Mouse (Mus musculus) lung, embryonic 14.5 days (tissue): ENCODE measurements around the gene Npas3. TPM values are rescaled to one million over a fixed set of nuclear protein-coding genes. Genes with fewer than 3 reads are reported as not detected.

ENCODE experiments used
- ATAC-seq: fragments of 200-750 bp; cut with Nextera tagmentation; 2 replicates; pipeline ENCODE4 v1.8.0; 2017; ENCODE audit warnings: mild to moderate bottlenecking, moderate TSS enrichment, moderate library complexity; ENCODE audit not compliant: insufficient read depth
- DNase-seq: peaks from one replicate; pipeline ENCODE4 v3.0.0-alpha.2; 2015
- H3K27ac ChIP-seq: fragments of 300-500 bp; sonication (generic); 2 replicates; pipeline ENCODE4 v1.5.1; 2014; ENCODE audit warnings: low read depth, mild to moderate bottlenecking, moderate library complexity
- H3K27me3 ChIP-seq: fragments of 300-500 bp; sonication (generic); 2 replicates; pipeline ENCODE4 v1.6.1; 2014; ENCODE audit warnings: low read length, control low read depth; ENCODE audit not compliant: insufficient read depth
- H3K36me3 ChIP-seq: fragments of 300-500 bp; sonication (generic); 2 replicates; pipeline ENCODE4 v1.6.1; 2014; ENCODE audit warnings: control low read depth; ENCODE audit not compliant: insufficient read depth
- H3K4me1 ChIP-seq: fragments of 300-500 bp; sonication (generic); 2 replicates; pipeline ENCODE4 v1.6.1; 2014; ENCODE audit warnings: antibody characterized with exemption, control low read depth; ENCODE audit not compliant: insufficient read depth
- H3K4me2 ChIP-seq: fragments of 300-500 bp; sonication (generic); 2 replicates; pipeline ENCODE4 v1.6.1; 2014; ENCODE audit warnings: mild to moderate bottlenecking
- H3K4me3 ChIP-seq: fragments of 300-500 bp; sonication (generic); 2 replicates; pipeline ENCODE4 v1.5.1; 2014; ENCODE audit warnings: low read depth, low read length
- H3K9ac ChIP-seq: fragments of 300-500 bp; sonication (generic); 2 replicates; pipeline ENCODE4 v1.6.1; 2014
- H3K9me3 ChIP-seq: fragments of 300-500 bp; sonication (generic); 2 replicates; pipeline ENCODE4 v1.6.1; 2016; ENCODE audit warnings: low read depth, low read length, control low read depth
- CTCF ChIP-seq: IDR thresholded peaks from 2 replicates; pipeline ENCODE4 v1.5.1; 2016; ENCODE audit warnings: antibody characterized with exemption, low read depth
- WGBS: fragments of 180-500 bp; shearing (Covaris S2); extraction: QIAGEN DNeasy Blood & Tissue Kit; methylation state at CpG from one replicate; pipeline ENCODE4 v1.1.7; 2014; 5-methylcytosine and 5-hydroxymethylcytosine counted together
- polyA plus RNA-seq: library from polyadenylated mRNA; unstranded; fragments of >200 nt; fragmentation: Nextera tagmentation; extraction: Ambion mirVana; gene quantifications from 2 replicates; pipeline ENCODE4 v1.2.1, GENCODE M21; 2014

The Npas3 gene
- polyA plus RNA-seq, 1 experiment from 2014 or later: 0.62 TPM

DNA sequence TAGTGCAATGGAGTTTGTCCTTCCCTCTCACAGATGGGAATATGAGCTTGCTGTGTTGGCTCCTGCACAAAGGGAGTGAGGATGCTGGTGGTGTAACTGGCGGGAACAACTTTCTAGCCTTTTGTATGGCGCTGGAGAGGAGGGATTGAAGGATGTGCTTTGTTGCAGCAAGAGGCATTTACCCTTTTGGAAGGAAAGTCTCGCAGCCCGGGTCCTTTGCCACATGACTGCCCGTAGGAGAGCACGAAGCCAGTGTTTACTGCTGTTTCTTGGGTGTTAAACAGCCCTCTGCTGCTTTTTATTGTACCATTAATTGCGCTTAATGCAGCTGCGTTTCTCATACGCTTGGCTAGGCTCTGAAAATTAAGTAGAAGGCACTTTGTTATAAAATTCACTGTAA lies 375.3 kb downstream of the Npas3 start:
- WGBS: 68% methylated on average over 9 of the region's 9 CpGs
- DNase-seq: no peak
- Histone ChIP-seq H3K27me3 (no peaks in the 10 kb centered on the region), H3K9ac (no peak overlapping the region), H3K36me3 (no peaks in the 10 kb centered on the region), H3K27ac (no peak overlapping the region), H3K4me3 (no peak overlapping the region), H3K4me2 (no peak overlapping the region), H3K4me1 (no peaks in the 10 kb centered on the region), H3K9me3 (no peaks in the 10 kb centered on the region)
- no peak for TF ChIP-seq CTCF
- no peak for ATAC-seq

DNA sequence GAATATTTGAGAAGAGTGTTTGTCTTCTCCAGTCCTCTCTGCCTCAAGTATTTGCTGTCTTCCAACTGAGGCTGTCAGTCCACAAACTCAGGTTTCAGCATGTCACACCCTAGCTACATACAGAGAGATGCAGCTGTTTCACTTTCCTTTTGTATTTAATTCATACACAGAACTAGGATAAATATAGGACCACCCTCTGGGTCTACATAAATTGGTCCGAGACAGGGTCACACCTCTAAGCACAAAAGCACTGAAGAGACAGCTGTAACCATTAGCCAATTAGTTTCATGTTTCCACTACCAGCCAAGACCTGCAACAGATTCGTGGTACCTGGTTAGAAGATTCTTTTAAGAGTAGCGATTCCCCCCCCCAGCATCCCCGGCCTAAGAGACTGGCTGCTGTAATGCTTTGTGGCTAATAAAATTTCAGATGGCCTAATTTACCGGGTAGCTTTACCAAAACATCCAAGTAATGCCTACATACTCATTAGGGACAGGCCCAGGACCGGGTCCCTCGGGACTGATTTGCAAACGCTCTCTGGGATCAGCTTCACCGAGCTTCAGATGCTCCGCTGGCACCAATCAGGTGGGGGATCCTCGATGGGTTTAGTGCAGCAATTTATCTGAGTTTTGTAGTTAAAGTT lies 376.0 kb downstream of the Npas3 start:
- Histone ChIP-seq H3K27ac (no peak overlapping the region), H3K9me3 (no peaks in the 10 kb centered on the region), H3K4me1 (no peaks in the 10 kb centered on the region), H3K27me3 (no peaks in the 10 kb centered on the region), H3K4me3 (no peak overlapping the region), H3K36me3 (no peaks in the 10 kb centered on the region), H3K4me2 (no peak overlapping the region), H3K9ac (no peak overlapping the region)
- TF ChIP-seq CTCF: no peak
- ATAC-seq: no peak; the same call in 1 of the 2 replicates
- DNase-seq: no peak
- WGBS: 72% methylated on average over 11 of the region's 11 CpGs

DNA sequence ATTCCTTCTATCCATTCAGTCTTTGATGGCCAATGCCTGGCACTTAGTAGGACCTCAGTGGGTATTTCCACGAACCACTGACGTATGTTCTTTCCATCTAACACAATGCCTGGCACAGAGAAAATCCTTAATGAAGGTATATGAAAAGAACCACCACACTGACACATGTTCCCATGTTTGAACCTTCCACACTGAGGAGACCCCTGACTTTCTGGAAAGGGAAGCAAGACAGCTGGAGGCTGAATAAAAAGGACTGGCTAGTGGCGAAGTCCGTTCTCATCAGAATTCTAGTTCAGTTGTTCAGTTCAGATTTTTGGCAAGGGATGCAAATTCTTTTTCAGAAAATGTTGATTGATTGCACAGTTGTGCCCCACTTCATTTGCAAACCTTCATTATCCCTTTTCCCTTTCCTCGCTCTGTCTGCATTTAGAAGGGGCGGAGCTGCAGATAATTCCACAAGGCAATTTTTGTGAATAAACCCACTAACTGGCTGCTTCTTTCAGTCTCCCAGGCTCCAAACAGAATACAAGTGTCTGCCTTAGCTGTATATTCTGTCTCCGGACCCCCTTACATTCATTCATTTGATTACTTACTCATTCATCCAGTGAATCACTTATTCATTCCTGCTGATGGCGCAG lies 381.1 kb downstream of the Npas3 start:
- H3K9me3 ChIP-seq: no peaks in the 10 kb centered on the region
- no peaks in the 10 kb centered on the region for H3K27me3 ChIP-seq
- H3K27ac ChIP-seq: no peak overlapping the region
- no peaks in the 10 kb centered on the region for H3K4me1 ChIP-seq
- no peak for TF ChIP-seq CTCF
- ATAC-seq: no peak
- DNase-seq: no peak
- no peak overlapping the region for H3K4me2 ChIP-seq
- no peak overlapping the region for H3K4me3 ChIP-seq
- no peak overlapping the region for H3K9ac ChIP-seq
- 69% methylated on average over 8 of the region's 8 CpGs for WGBS
- no peaks in the 10 kb centered on the region for H3K36me3 ChIP-seq

DNA sequence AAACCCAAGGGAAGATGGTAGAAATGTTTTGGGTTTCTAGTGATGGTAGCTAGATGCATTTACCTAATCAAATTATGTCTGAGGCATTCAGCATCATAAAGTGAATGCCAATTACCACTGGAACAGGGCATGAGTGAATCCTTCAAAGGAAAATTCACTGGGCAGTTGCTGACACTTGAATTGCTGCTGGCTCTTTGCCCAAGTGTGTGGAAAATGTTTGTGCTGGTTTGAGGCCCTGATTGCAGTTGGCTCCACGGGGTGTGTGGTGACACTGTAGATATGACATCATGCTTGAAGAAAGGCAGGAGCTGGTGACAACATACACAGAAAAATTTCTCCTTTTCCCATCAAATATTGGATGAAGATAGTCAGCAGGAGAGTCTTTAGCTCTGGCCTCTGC lies 382.1 kb downstream of the Npas3 start:
- WGBS: 18% methylated on average over 1 of the region's 1 CpGs
- Histone ChIP-seq H3K9me3 (no peaks in the 10 kb centered on the region), H3K27me3 (no peaks in the 10 kb centered on the region), H3K9ac (no peak overlapping the region), H3K4me2 (no peak overlapping the region), H3K4me3 (no peak overlapping the region), H3K4me1 (no peaks in the 10 kb centered on the region), H3K36me3 (no peaks in the 10 kb centered on the region), H3K27ac (no peak overlapping the region)
- DNase-seq: peak; percentile 40
- no peak for ATAC-seq
- no peak for TF ChIP-seq CTCF

DNA sequence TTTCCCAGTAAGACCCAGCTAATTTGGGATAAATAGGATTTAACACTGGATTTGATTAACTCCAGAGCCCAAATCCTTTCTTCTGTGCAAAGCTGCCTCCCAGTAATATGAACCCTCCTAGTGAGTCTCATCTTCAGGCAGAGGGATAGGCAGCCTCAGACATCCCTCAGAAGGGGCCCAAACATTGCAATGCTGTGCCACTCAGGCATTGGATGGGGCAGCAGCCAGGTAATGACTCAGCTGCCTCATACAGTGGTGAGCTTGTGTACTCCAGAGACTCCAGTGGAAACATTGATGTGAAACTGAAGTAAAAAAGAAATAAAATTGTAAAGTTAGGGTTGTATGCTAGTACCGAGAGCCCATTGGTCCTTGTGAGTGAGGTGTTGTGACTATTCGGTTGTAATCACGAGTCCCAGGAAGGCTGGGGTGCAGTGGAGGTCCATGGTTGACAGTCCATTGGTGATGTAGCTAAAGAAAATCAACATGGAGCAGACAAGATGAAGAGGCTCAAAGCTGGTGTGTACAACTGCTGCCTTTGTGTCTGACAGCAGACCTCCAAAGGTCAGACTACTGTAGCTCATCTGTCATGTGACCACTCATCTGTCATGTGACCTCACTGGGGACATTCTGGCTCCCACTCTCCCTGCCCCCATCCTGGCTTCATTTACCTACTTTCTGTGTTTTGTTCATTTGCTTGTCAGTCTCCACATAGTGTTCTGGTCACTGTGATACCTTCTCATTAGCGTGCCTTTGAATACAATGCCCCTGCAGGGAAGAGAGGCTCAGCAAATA lies 383.0 kb downstream of the Npas3 start:
- no peak for TF ChIP-seq CTCF
- no peaks in the 10 kb centered on the region for H3K36me3 ChIP-seq
- no peak overlapping the region for H3K27ac ChIP-seq
- no peaks in the 10 kb centered on the region for H3K27me3 ChIP-seq
- H3K4me3 ChIP-seq: no peak overlapping the region
- H3K9ac ChIP-seq: no peak overlapping the region
- no peak overlapping the region for H3K4me2 ChIP-seq
- ATAC-seq (no peak), DNase-seq (no peak)
- no peaks in the 10 kb centered on the region for H3K4me1 ChIP-seq
- no peaks in the 10 kb centered on the region for H3K9me3 ChIP-seq
- WGBS: 84% methylated on average over 4 of the region's 4 CpGs

DNA sequence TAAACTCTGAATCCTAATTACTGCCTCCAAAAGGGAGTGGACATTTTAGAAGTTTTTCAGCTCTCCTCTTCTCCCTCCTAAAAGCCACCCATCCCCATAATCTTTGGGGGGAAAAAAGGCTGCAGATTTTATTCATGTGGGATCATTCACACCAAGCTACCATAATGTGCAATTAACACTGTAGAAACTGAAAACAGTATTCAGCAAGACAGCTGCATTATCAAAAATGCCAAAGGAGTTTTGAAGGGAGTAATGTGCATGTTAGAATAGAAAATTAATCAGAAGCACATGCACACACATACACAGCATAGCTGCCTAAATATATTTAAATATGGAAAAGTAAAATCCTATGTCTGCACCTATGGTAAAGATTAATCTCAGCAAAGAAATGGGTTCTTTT lies 390.1 kb downstream of the Npas3 start:
- no peaks in the 10 kb centered on the region for H3K27me3 ChIP-seq
- no peak for ATAC-seq
- no peak overlapping the region for H3K9ac ChIP-seq
- no peak for TF ChIP-seq CTCF
- no peaks in the 10 kb centered on the region for H3K9me3 ChIP-seq
- no peak overlapping the region for H3K4me2 ChIP-seq
- DNase-seq: no peak
- no peak overlapping the region for H3K4me3 ChIP-seq
- no peaks in the 10 kb centered on the region for H3K36me3 ChIP-seq
- H3K27ac ChIP-seq: no peak overlapping the region
- H3K4me1 ChIP-seq: no peaks in the 10 kb centered on the region

DNA sequence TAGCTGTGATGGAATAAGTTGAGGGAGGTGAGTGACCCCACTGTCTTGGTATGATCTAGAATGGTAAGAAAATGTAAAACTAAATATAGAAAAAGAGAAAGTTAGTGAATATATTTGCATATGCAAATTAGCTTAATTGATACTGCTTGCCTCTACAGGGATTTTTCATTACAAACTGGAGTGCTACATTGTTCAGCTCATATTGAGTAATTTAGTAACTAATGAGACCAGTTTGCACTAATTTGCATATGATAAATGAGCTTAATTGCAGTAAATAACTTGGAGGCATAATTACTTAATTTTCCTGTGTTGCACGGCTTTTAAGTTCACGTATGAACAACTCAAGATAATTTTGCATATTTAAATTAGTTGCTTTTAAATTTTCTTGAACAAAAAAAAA lies 398.8 kb downstream of the Npas3 start:
- Histone ChIP-seq H3K27me3 (no peaks in the 10 kb centered on the region), H3K4me2 (no peak overlapping the region), H3K4me1 (no peaks in the 10 kb centered on the region), H3K9ac (no peak overlapping the region), H3K4me3 (no peak overlapping the region), H3K9me3 (no peaks in the 10 kb centered on the region), H3K27ac (no peak overlapping the region), H3K36me3 (no peaks in the 10 kb centered on the region)
- TF ChIP-seq CTCF: no peak
- WGBS: 85% methylated on average over 2 of the region's 2 CpGs
- no peak for ATAC-seq
- no peak for DNase-seq
